Comparison of ENCODE assay signal across 13 mouse cellular contexts in genomic region chr10:76809439-76809838, GRCm38 (mm10).
DNase-seq lines count a peak whose midpoint lies in the region; ATAC-seq and TF ChIP-seq lines count a peak whose summit lies in the region.
"Had no signal": no experiment of that assay in that cellular context is flagged by ENCODE, and none has a peak within 500 bp of the region (broad histone marks: within the 10 kb centered on the region; RNA-seq: fewer than 3 reads in every experiment).

No protein-coding gene starts in this region.

- peak; percentile 33; the same call in 1 of the 2 replicates for ATAC-seq in cerebellum, adult (ENCODE audit: insufficient number of reproducible peaks, low FRiP score, low TSS enrichment)
- ATAC-seq in hindbrain, embryonic 11.5 days (ENCODE audit: low FRiP score), result peak; percentile 63; the same call in 1 of the 2 replicates
- no peak for ATAC-seq in midbrain, embryonic 15.5 days (replicated peaks)
- ATAC-seq in CD4-positive, CD25-positive, alpha-beta regulatory T cell, adult 4 months, result no peak
- ATAC-seq: inflammation-experienced regulatory T-cells, adult 6 months; lung, postnatal 0 days had no signal

- H3K9ac ChIP-seq in hindbrain, embryonic 11.5 days (ENCODE audit: low read depth, low read length), result no peak overlapping the region
- no peak overlapping the region for H3K9ac ChIP-seq in midbrain, embryonic 15.5 days
- H3K9ac ChIP-seq: heart, embryonic 15.5 days had no signal

- H3K4me2 ChIP-seq in hindbrain, embryonic 11.5 days (replicated peaks; ENCODE audit: low read depth, low read length), result no peak overlapping the region
- no peak overlapping the region for H3K4me2 ChIP-seq in midbrain, embryonic 15.5 days
- H3K4me2 ChIP-seq: heart, embryonic 15.5 days had no signal

- H3K36me3 ChIP-seq in hindbrain, embryonic 11.5 days (ENCODE audit: control insufficient read depth, insufficient read depth, low read length), result no peaks in the 10 kb centered on the region
- H3K36me3 ChIP-seq in midbrain, embryonic 15.5 days (replicated peaks), result no peaks in the 10 kb centered on the region
- H3K36me3 ChIP-seq: heart, embryonic 15.5 days had no signal

- TF ChIP-seq CTCF in left cerebral cortex, adult 2 months (IDR thresholded peaks at IDR 0.05), result no peak

- H3K27ac ChIP-seq in left cerebral cortex, adult 2 months, result peak overlapping the region; percentile 32; the same call in 1 of the 2 replicates
- H3K27ac ChIP-seq in hindbrain, embryonic 11.5 days (ENCODE audit: low read depth, low read length), result peak overlapping the region; percentile 63
- H3K27ac ChIP-seq in midbrain, embryonic 15.5 days, result 0 out of 2 replicates have a peak overlapping the region, but pooled peaks have one; percentile 56
- H3K27ac ChIP-seq: heart, embryonic 15.5 days had no signal

- WGBS in hindbrain, embryonic 11.5 days, result 80% methylated on average over 11 of the region's 11 CpGs
- 57% methylated on average over 11 of the region's 11 CpGs for WGBS in midbrain, embryonic 15.5 days

- H3K4me1 ChIP-seq in hindbrain, embryonic 11.5 days (replicated peaks; ENCODE audit: control insufficient read depth, insufficient read depth, low read length), result no peaks in the 10 kb centered on the region
- peaks cover 11% of the 10 kb centered on the region for H3K4me1 ChIP-seq in midbrain, embryonic 15.5 days

- no peak overlapping the region for H3K4me3 ChIP-seq in left cerebral cortex, adult 2 months
- H3K4me3 ChIP-seq in hindbrain, embryonic 11.5 days (ENCODE audit: low read depth, low read length), result no peak overlapping the region
- H3K4me3 ChIP-seq in midbrain, embryonic 15.5 days, result no peak overlapping the region
- H3K4me3 ChIP-seq: heart, embryonic 15.5 days had no signal

- no peaks in the 10 kb centered on the region for H3K27me3 ChIP-seq in hindbrain, embryonic 11.5 days (ENCODE audit: control insufficient read depth, insufficient read depth, low read length)
- no peaks in the 10 kb centered on the region for H3K27me3 ChIP-seq in midbrain, embryonic 15.5 days (replicated peaks)
- H3K27me3 ChIP-seq: heart, embryonic 15.5 days had no signal

- H3K9me3 ChIP-seq in hindbrain, embryonic 11.5 days (ENCODE audit: control insufficient read depth, low read length), result no peaks in the 10 kb centered on the region
- H3K9me3 ChIP-seq in midbrain, embryonic 15.5 days, result no peaks in the 10 kb centered on the region
- H3K9me3 ChIP-seq: heart, embryonic 15.5 days had no signal

- intact Hi-C loops in left cerebral cortex, adult 2 months (cut with DNase I), result no loop called here
- intact Hi-C loops in left cerebral cortex, postnatal 14 days (cut with DNase I), result no loop called here

- DNase-seq in cerebellum, postnatal 4 days (ENCODE audit: low spot score in 2 of 2), result no peak
- DNase-seq in left cerebral cortex, adult 2 months (ENCODE audit: extremely low spot score in 1 of 2, low spot score in 2 of 2), result no peak
- DNase-seq in left cerebral cortex, postnatal 14 days (ENCODE audit: low spot score in 2 of 2), result no peak
- DNase-seq in hindbrain, embryonic 11.5 days (ENCODE audit: low spot score), result no peak
- DNase-seq in heart, adult 11 months, result no peak
- DNase-seq: kidney, postnatal 14 days; liver had no signal

Comparison
In these comparisons a context has a peak if more than half of its experiments do, and no peak if none do; other contexts are left out.
1. ATAC-seq: peak in cerebellum, adult (single experiment) and hindbrain, embryonic 11.5 days (single experiment); none in midbrain, embryonic 15.5 days (single experiment) and CD4-positive, CD25-positive, alpha-beta regulatory T cell, adult 4 months (single experiment).
2. Peak in every context shown above with its lines, with median percentiles within 50 percentile points of each other: H3K27ac ChIP-seq.